Comparison of ENCODE assay signal across 10 mouse cellular contexts in the genomic region with DNA sequence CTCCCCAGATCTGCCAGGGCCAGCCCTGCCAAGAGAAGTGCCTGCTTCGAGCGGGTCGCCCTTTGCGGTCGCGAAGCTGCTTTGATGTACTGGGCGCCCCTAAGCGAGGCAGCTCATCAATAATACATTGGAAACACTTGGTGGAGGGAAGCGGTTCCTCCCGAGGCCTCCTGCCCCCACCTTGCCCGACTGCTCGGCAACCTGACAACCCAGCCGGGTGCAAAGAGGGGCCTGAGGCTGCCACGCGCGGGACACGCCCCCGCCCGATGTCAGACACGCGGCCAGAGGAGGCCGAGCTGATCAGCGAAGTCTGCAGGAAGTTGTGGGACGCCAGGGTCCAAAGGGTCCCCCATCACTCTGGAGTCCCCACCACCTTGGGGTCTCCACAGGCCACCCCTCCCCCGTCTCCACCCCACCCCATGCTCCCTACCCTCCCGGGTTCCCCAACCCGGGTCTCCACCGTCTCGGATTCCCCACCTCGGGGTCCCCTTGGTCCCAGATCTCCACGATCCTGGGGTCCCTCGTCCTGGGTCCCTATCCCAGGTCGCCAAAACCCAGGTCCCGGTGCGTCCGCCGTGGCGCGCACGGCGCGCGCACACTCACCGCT. TPM values are rescaled to one million over a fixed set of nuclear protein-coding genes. Genes with fewer than 3 reads are reported as not detected.
DNase-seq lines count a peak whose midpoint lies in the region; ATAC-seq and TF ChIP-seq lines count a peak whose summit lies in the region.
"Had no signal": no experiment of that assay in that cellular context is flagged by ENCODE, and none has a peak within 500 bp of the region (broad histone marks: within the 10 kb centered on the region; RNA-seq: fewer than 3 reads in every experiment).

No protein-coding gene starts in this region.

- no peaks in the 10 kb centered on the region for H3K36me3 ChIP-seq in CH12.LX (replicated peaks in 1 of 2; ENCODE audit: control insufficient read depth in 1 of 2, insufficient read depth in 1 of 2, low read length in 1 of 2)
- H3K36me3 ChIP-seq in embryonic facial prominence, embryonic 13.5 days: no peaks in the 10 kb centered on the region
- no peaks in the 10 kb centered on the region for H3K36me3 ChIP-seq in intestine, embryonic 14.5 days (ENCODE audit: control insufficient read depth, insufficient read depth, low read length)
- no peaks in the 10 kb centered on the region for H3K36me3 ChIP-seq in midbrain, embryonic 11.5 days (ENCODE audit: control insufficient read depth, insufficient read depth, low read length)

- TF ChIP-seq RAD21 in CH12.LX (IDR thresholded peaks at IDR 0.05; ENCODE audit: low read depth, low read length): no peak

- H3K27me3 ChIP-seq in CH12.LX (replicated peaks): peaks cover 59% of the 10 kb centered on the region
- peaks cover 22% of the 10 kb centered on the region for H3K27me3 ChIP-seq in embryonic facial prominence, embryonic 13.5 days
- H3K27me3 ChIP-seq in intestine, embryonic 14.5 days (replicated peaks; ENCODE audit: control insufficient read depth, insufficient read depth, low read length): peaks cover 10% of the 10 kb centered on the region
- peaks cover 25% of the 10 kb centered on the region for H3K27me3 ChIP-seq in midbrain, embryonic 11.5 days (ENCODE audit: control insufficient read depth, insufficient read depth, low read length)
- H3K27me3 ChIP-seq: Patski had no signal

- no peak for TF ChIP-seq POLR2A in CH12.LX (IDR thresholded peaks at IDR 0.05; ENCODE audit: low read depth, low read length)

- in situ Hi-C loops in CH12.LX (cut with MboI; ENCODE audit: low pct_ligation_motif_present, low pct_unique_long_range_greater_than_20kb, low sequenced_read_pairs): no loop called here

- no peaks in the 10 kb centered on the region for H3K79me2 ChIP-seq in CH12.LX (replicated peaks; ENCODE audit: control insufficient read depth, extremely low read depth, insufficient read depth, poor library complexity, severe bottlenecking)

- H3K4me1 ChIP-seq in CH12.LX (ENCODE audit: control insufficient read depth in 1 of 2, insufficient read depth in 2 of 2): peaks cover 6 to 10% of the 10 kb centered on the region in 2 experiments; a peak in 3 of 4 replicates
- H3K4me1 ChIP-seq in embryonic facial prominence, embryonic 13.5 days: peaks cover 32% of the 10 kb centered on the region
- H3K4me1 ChIP-seq in intestine, embryonic 14.5 days (replicated peaks; ENCODE audit: control insufficient read depth, insufficient read depth, low read length): peaks cover 6% of the 10 kb centered on the region; the same call in 1 of the 2 replicates
- peaks cover 10% of the 10 kb centered on the region for H3K4me1 ChIP-seq in midbrain, embryonic 11.5 days (ENCODE audit: control insufficient read depth, insufficient read depth, low read length)

- H3K27ac ChIP-seq in gastrocnemius, adult 2 months: peak overlapping the region; percentile 64
- H3K27ac ChIP-seq in CH12.LX (ENCODE audit: insufficient read depth, low read depth): no peak overlapping the region
- H3K27ac ChIP-seq in embryonic facial prominence, embryonic 13.5 days: no peak overlapping the region
- H3K27ac ChIP-seq in intestine, embryonic 14.5 days (ENCODE audit: low read depth): no peak overlapping the region
- H3K27ac ChIP-seq in midbrain, embryonic 11.5 days (ENCODE audit: low read depth, low read length): no peak overlapping the region

- no peak for TF ChIP-seq EP300 in CH12.LX (IDR thresholded peaks at IDR 0.05; ENCODE audit: low read length)

- intact Hi-C loops in gastrocnemius, adult 2 months (cut with DNase I): no loop called here
- intact Hi-C loops in gastrocnemius, postnatal 36 days (cut with DNase I): no loop called here

- H3K4me3 ChIP-seq in gastrocnemius, adult 2 months: peak overlapping the region; percentile 82
- H3K4me3 ChIP-seq in CH12.LX (replicated peaks in 1 of 3; ENCODE audit: low read depth in 2 of 3, low read length in 2 of 3, poor library complexity in 1 of 3): peak overlapping the region in 2 of 3 experiments; percentile 49 to 60
- peak overlapping the region; percentile 57 for H3K4me3 ChIP-seq in embryonic facial prominence, embryonic 13.5 days
- peak overlapping the region; percentile 53 for H3K4me3 ChIP-seq in intestine, embryonic 14.5 days (ENCODE audit: low read depth, low read length)
- peak overlapping the region; percentile 47 for H3K4me3 ChIP-seq in midbrain, embryonic 11.5 days (ENCODE audit: low read depth, low read length)

- peaks cover 9% of the 10 kb centered on the region for H3K9me3 ChIP-seq in CH12.LX (replicated peaks; ENCODE audit: low read length)
- no peaks in the 10 kb centered on the region for H3K9me3 ChIP-seq in embryonic facial prominence, embryonic 13.5 days
- no peaks in the 10 kb centered on the region for H3K9me3 ChIP-seq in intestine, embryonic 14.5 days (ENCODE audit: control insufficient read depth, low read length)
- no peaks in the 10 kb centered on the region for H3K9me3 ChIP-seq in midbrain, embryonic 11.5 days (ENCODE audit: control insufficient read depth, low read length)

- dilution Hi-C loops in CH12.LX (cut with MboI; ENCODE audit: extremely low pct_ligation_motif_present, extremely low pct_unique_long_range_greater_than_20kb, low sequenced_read_pairs): no loop called here

- ATAC-seq in embryonic facial prominence, embryonic 13.5 days (ENCODE audit: insufficient number of reproducible peaks, insufficient read depth, low FRiP score, low TSS enrichment, low read depth): no peak
- ATAC-seq in intestine, embryonic 14.5 days (replicated peaks; ENCODE audit: low FRiP score, low TSS enrichment, low read depth): peak; percentile 56
- peak; percentile 47 for ATAC-seq in midbrain, embryonic 11.5 days (ENCODE audit: low FRiP score)
- no peak for ATAC-seq in monocyte, adult 5-6 weeks (replicated peaks; ENCODE audit: insufficient number of reproducible peaks, low FRiP score, low TSS enrichment, poor library complexity, severe bottlenecking)

- under 1% methylated on average over 44 of the region's 44 CpGs for WGBS in embryonic facial prominence, embryonic 13.5 days
- WGBS in intestine, embryonic 14.5 days: 2% methylated on average over 36 of the region's 44 CpGs
- WGBS in midbrain, embryonic 11.5 days: under 1% methylated on average over 44 of the region's 44 CpGs

- H3K4me2 ChIP-seq in CH12.LX (ENCODE audit: insufficient read depth, low read depth, poor library complexity, severe bottlenecking): peak overlapping the region; percentile 98
- peak overlapping the region; percentile 85 for H3K4me2 ChIP-seq in embryonic facial prominence, embryonic 13.5 days
- peak overlapping the region; percentile 100 for H3K4me2 ChIP-seq in intestine, embryonic 14.5 days (ENCODE audit: low read length)
- peak overlapping the region; percentile 97 for H3K4me2 ChIP-seq in midbrain, embryonic 11.5 days

- DNase-seq in gastrocnemius, adult 2 months: peak; percentile 45
- no peak for DNase-seq in gastrocnemius, postnatal 36 days
- no peak for DNase-seq in CH12.LX (ENCODE audit: extremely low read depth)
- DNase-seq in intestine, embryonic 14.5 days (ENCODE audit: low spot score): no peak
- DNase-seq in midbrain, embryonic 11.5 days (ENCODE audit: low spot score, missing footprints): peak; percentile 93
- no peak for DNase-seq in spleen, postnatal 36 days (ENCODE audit: low spot score in 2 of 2)

- TF ChIP-seq CTCF in gastrocnemius, adult 2 months (IDR thresholded peaks at IDR 0.05): no peak
- TF ChIP-seq CTCF in CH12.LX (conservative IDR thresholded peaks at IDR 0.05 in 1 of 2, IDR thresholded peaks at IDR 0.05 in 1 of 2; ENCODE audit: low read depth in 2 of 2, low read length in 2 of 2): no peak

- 0 out of 2 replicates have a peak overlapping the region, but pooled peaks have one; percentile 19 for H3K9ac ChIP-seq in CH12.LX (ENCODE audit: insufficient read depth, low read depth)
- H3K9ac ChIP-seq in embryonic facial prominence, embryonic 13.5 days: peak overlapping the region; percentile 72
- H3K9ac ChIP-seq in intestine, embryonic 14.5 days (ENCODE audit: low read length): peak overlapping the region; percentile 53
- peak overlapping the region; percentile 64 for H3K9ac ChIP-seq in midbrain, embryonic 11.5 days (ENCODE audit: low read length)

RNA-seq across cellular contexts. Expression of gene 1190005I06Rik, which starts 13.7 kb away (rescaled TPM):
- total RNA-seq in gastrocnemius, adult 2 months (2021): 1 to 10 TPM in 1 of 2 experiments, under 1 TPM in 1; 0.77 to 1.0 TPM
- 1 to 10 TPM in 1 of 2 experiments, under 1 TPM in 1; 0.84 to 1.5 TPM for total RNA-seq in gastrocnemius, postnatal 36 days (2021)
- total RNA-seq in CH12.LX (2012; rRNA removed) (0.85 and 1.7 TPM in 2 replicates), CH12.LX (2014; rRNA removed) (not detected in 2 replicates)
- polyA plus RNA-seq in CH12.LX (2012; ENCODE audit: insufficient read length, low read depth): 0.36 TPM in 1 of 2 replicates, not detected in the other
- 14.8 and 15.9 TPM in 2 replicates for polyA plus RNA-seq in embryonic facial prominence, embryonic 13.5 days (2015; fragmentation: Nextera tagmentation; extraction: Ambion mirVana)
- 1.6 and 2.8 TPM in 2 replicates for polyA plus RNA-seq in intestine, embryonic 14.5 days (2014; fragmentation: Nextera tagmentation; extraction: Ambion mirVana)
- 2.9 and 4.4 TPM in 2 replicates for polyA plus RNA-seq in midbrain, embryonic 11.5 days (2014; fragmentation: Nextera tagmentation; extraction: Ambion mirVana)
- total RNA-seq in monocyte, adult 5-6 weeks (2017): not detected in 3 replicates
- total RNA-seq: neutrophil, adult 5-6 weeks had no signal

RNA-seq across cellular contexts. Expression of gene Gm27021, which starts 34.1 kb away (rescaled TPM):
- not detected for total RNA-seq in gastrocnemius, adult 2 months (2021)
- not detected for total RNA-seq in gastrocnemius, postnatal 36 days (2021)
- total RNA-seq in CH12.LX (2012; rRNA removed) (0.97 and 1.1 TPM in 2 replicates), CH12.LX (2014; rRNA removed) (0.49 and 1.0 TPM in 2 replicates)
- 0.49 TPM in 1 of 2 replicates, not detected in the other for polyA plus RNA-seq in CH12.LX (2012; ENCODE audit: insufficient read length, low read depth)
- 5.9 and 6.7 TPM in 2 replicates for polyA plus RNA-seq in embryonic facial prominence, embryonic 13.5 days (2015; fragmentation: Nextera tagmentation; extraction: Ambion mirVana)
- polyA plus RNA-seq in intestine, embryonic 14.5 days (2014; fragmentation: Nextera tagmentation; extraction: Ambion mirVana): 0.62 and 1.7 TPM in 2 replicates
- polyA plus RNA-seq in midbrain, embryonic 11.5 days (2014; fragmentation: Nextera tagmentation; extraction: Ambion mirVana): 3.4 and 3.5 TPM in 2 replicates
- total RNA-seq in monocyte, adult 5-6 weeks (2017): not detected in 3 replicates
- total RNA-seq: neutrophil, adult 5-6 weeks had no signal

RNA-seq across cellular contexts. Expression of gene Cox4i1, which starts 34.3 kb away (rescaled TPM):
- 1,000 to 10,000 TPM; 1,376 to 1,812 TPM for total RNA-seq in gastrocnemius, adult 2 months (2021)
- total RNA-seq in gastrocnemius, postnatal 36 days (2021): 1,000 to 10,000 TPM; 1,608 to 1,616 TPM
- 890 and 970 TPM in 2 replicates for total RNA-seq in CH12.LX (2012; rRNA removed)
- total RNA-seq in CH12.LX (2014; rRNA removed): 519 and 596 TPM in 2 replicates
- 673 and 711 TPM in 2 replicates for polyA plus RNA-seq in CH12.LX (2012; ENCODE audit: insufficient read length, low read depth)
- polyA plus RNA-seq in embryonic facial prominence, embryonic 13.5 days (2015; fragmentation: Nextera tagmentation; extraction: Ambion mirVana): 1,017 and 1,050 TPM in 2 replicates
- polyA plus RNA-seq in intestine, embryonic 14.5 days (2014; fragmentation: Nextera tagmentation; extraction: Ambion mirVana): 1,269 and 1,281 TPM in 2 replicates
- polyA plus RNA-seq in midbrain, embryonic 11.5 days (2014; fragmentation: Nextera tagmentation; extraction: Ambion mirVana): 937 and 953 TPM in 2 replicates
- total RNA-seq in monocyte, adult 5-6 weeks (2017): 315 to 382 TPM (median 356 TPM) in 3 replicates

RNA-seq across cellular contexts. Expression of gene Emc8, which starts 34.6 kb away (rescaled TPM):
- 10 to 100 TPM; 22.2 to 25.6 TPM for total RNA-seq in gastrocnemius, adult 2 months (2021)
- 10 to 100 TPM; 23.4 to 26.9 TPM for total RNA-seq in gastrocnemius, postnatal 36 days (2021)
- total RNA-seq in CH12.LX (2012; rRNA removed): 113 and 133 TPM in 2 replicates
- 33.4 and 35.3 TPM in 2 replicates for total RNA-seq in CH12.LX (2014; rRNA removed)
- polyA plus RNA-seq in CH12.LX (2012; ENCODE audit: insufficient read length, low read depth): 159 and 184 TPM in 2 replicates
- 230 and 254 TPM in 2 replicates for polyA plus RNA-seq in embryonic facial prominence, embryonic 13.5 days (2015; fragmentation: Nextera tagmentation; extraction: Ambion mirVana)
- 290 and 294 TPM in 2 replicates for polyA plus RNA-seq in intestine, embryonic 14.5 days (2014; fragmentation: Nextera tagmentation; extraction: Ambion mirVana)
- polyA plus RNA-seq in midbrain, embryonic 11.5 days (2014; fragmentation: Nextera tagmentation; extraction: Ambion mirVana): 292 and 306 TPM in 2 replicates
- total RNA-seq in monocyte, adult 5-6 weeks (2017): 12.1 to 40.3 TPM (median 26.7 TPM) in 3 replicates

RNA-seq across cellular contexts. Expression of gene Gins2, which starts 44.7 kb away (rescaled TPM):
- under 1 TPM; 0.36 to 0.67 TPM for total RNA-seq in gastrocnemius, adult 2 months (2021)
- under 1 TPM; 0.66 to 0.94 TPM for total RNA-seq in gastrocnemius, postnatal 36 days (2021)
- total RNA-seq in CH12.LX (2012; rRNA removed) (61.2 and 68.4 TPM in 2 replicates), CH12.LX (2014; rRNA removed) (50.0 TPM in 2 replicates)
- 127 and 129 TPM in 2 replicates for polyA plus RNA-seq in CH12.LX (2012; ENCODE audit: insufficient read length, low read depth)
- 98.6 and 111 TPM in 2 replicates for polyA plus RNA-seq in embryonic facial prominence, embryonic 13.5 days (2015; fragmentation: Nextera tagmentation; extraction: Ambion mirVana)
- 121 and 122 TPM in 2 replicates for polyA plus RNA-seq in intestine, embryonic 14.5 days (2014; fragmentation: Nextera tagmentation; extraction: Ambion mirVana)
- polyA plus RNA-seq in midbrain, embryonic 11.5 days (2014; fragmentation: Nextera tagmentation; extraction: Ambion mirVana): 113 and 120 TPM in 2 replicates
- total RNA-seq in monocyte, adult 5-6 weeks (2017): 1.1 to 3.2 TPM (median 1.3 TPM) in 3 replicates

Comparison
In these comparisons a context has a peak if more than half of its experiments do, and no peak if none do; other contexts are left out.
1. DNase-seq: peak in gastrocnemius, adult 2 months (single experiment) and midbrain, embryonic 11.5 days (single experiment); none in gastrocnemius, postnatal 36 days (0 of 2), CH12.LX (single experiment), intestine, embryonic 14.5 days (single experiment) and spleen, postnatal 36 days (0 of 2).
2. H3K9ac ChIP-seq: peak in every context shown above with its lines; median percentile 72 in embryonic facial prominence, embryonic 13.5 days; 64 in midbrain, embryonic 11.5 days; 53 in intestine, embryonic 14.5 days; 19 in CH12.LX.
3. ATAC-seq: peak in intestine, embryonic 14.5 days (single experiment) and midbrain, embryonic 11.5 days (single experiment); none in embryonic facial prominence, embryonic 13.5 days (single experiment) and monocyte, adult 5-6 weeks (single experiment).
4. Peak in every context shown above with its lines, with median percentiles within 50 percentile points of each other: H3K4me3 ChIP-seq and H3K4me2 ChIP-seq.